Mouse (Mus musculus) midbrain, embryonic 11.5 days (tissue): ENCODE measurements around the gene Nek11. TPM values are rescaled to one million over a fixed set of nuclear protein-coding genes. Genes with fewer than 3 reads are reported as not detected.

Experiments
- ATAC-seq: fragments of 200-750 bp; cut with Nextera tagmentation; 2 replicates; pipeline ENCODE4 v1.8.0; 2017; ENCODE audit warnings: moderate TSS enrichment, moderate library complexity; ENCODE audit not compliant: low FRiP score
- DNase-seq: peaks from one replicate; pipeline ENCODE4 v3.0.0; 2015; ENCODE audit warnings: low spot score; ENCODE audit errors: missing footprints
- H3K27ac ChIP-seq: fragments of 300-500 bp; sonication (generic); 2 replicates; pipeline ENCODE4 v1.5.1; 2014; ENCODE audit warnings: low read depth, low read length
- H3K27me3 ChIP-seq: fragments of 300-500 bp; sonication (generic); 2 replicates; pipeline ENCODE4 v1.6.1; 2014; ENCODE audit warnings: mild to moderate bottlenecking, low read length, moderate library complexity, mixed read lengths; ENCODE audit not compliant: control insufficient read depth, insufficient read depth
- H3K36me3 ChIP-seq: fragments of 300-500 bp; sonication (generic); 2 replicates; pipeline ENCODE4 v1.6.1; 2014; ENCODE audit warnings: mild to moderate bottlenecking, low read length, moderate library complexity, mixed read lengths; ENCODE audit not compliant: control insufficient read depth, insufficient read depth
- H3K4me1 ChIP-seq: fragments of 300-500 bp; sonication (generic); 2 replicates; pipeline ENCODE4 v1.6.1; 2014; ENCODE audit warnings: low read length; ENCODE audit not compliant: control insufficient read depth, insufficient read depth
- H3K4me2 ChIP-seq: fragments of 300-500 bp; sonication (generic); 2 replicates; pipeline ENCODE4 v1.6.1; 2014; ENCODE audit warnings: mild to moderate bottlenecking, moderate library complexity
- H3K4me3 ChIP-seq: fragments of 300-500 bp; sonication (generic); 2 replicates; pipeline ENCODE4 v1.5.1; 2014; ENCODE audit warnings: low read depth, low read length
- H3K9ac ChIP-seq: fragments of 300-500 bp; sonication (generic); 2 replicates; pipeline ENCODE4 v1.6.1; 2014; ENCODE audit warnings: low read length
- H3K9me3 ChIP-seq: fragments of 300-500 bp; sonication (generic); 2 replicates; pipeline ENCODE4 v1.6.1; 2016; ENCODE audit warnings: low read length; ENCODE audit not compliant: control insufficient read depth
- WGBS: fragments of 180-500 bp; shearing (Covaris S2); extraction: QIAGEN DNeasy Blood & Tissue Kit; methylation state at CpG from one replicate; pipeline ENCODE4 v1.1.7; 2014; 5-methylcytosine and 5-hydroxymethylcytosine counted together
- polyA plus RNA-seq: library from polyadenylated mRNA; unstranded; fragments of >200 nt; fragmentation: Nextera tagmentation; extraction: Ambion mirVana; gene quantifications from 2 replicates; pipeline ENCODE4 v1.2.1, GENCODE M21; 2014

The Nek11 gene
- polyA plus RNA-seq, result 0.79 and 0.86 TPM in 2 replicates

- H3K27me3 ChIP-seq, result no peaks in the 10 kb centered on the region; the same call in none of the 2 replicates
Observed at GRCm38 (mm10) chr9:105395218-105395627, at the start of gene Nek11, which contains the start of gene Aste1. TSS of gene Nek11 (minus strand) at chr9:105395524. TSS of gene Aste1 (plus strand) at chr9:105395392.

GRCm38 (mm10) chr9:105408549-105408948, 13.2 kb upstream of the Nek11 start:
- Histone ChIP-seq H3K9me3 (no peaks in the 10 kb centered on the region), H3K4me1 (no peaks in the 10 kb centered on the region), H3K4me2 (no peak overlapping the region), H3K27ac (no peak overlapping the region), H3K9ac (no peak overlapping the region), H3K27me3 (no peaks in the 10 kb centered on the region), H3K36me3 (no peaks in the 10 kb centered on the region), H3K4me3 (no peak overlapping the region)
- no peak for DNase-seq
- no peak for ATAC-seq
- WGBS, result 93% methylated on average over 6 of the region's 6 CpGs

More at GRCm38 (mm10) chr9:105395218-105395627, at the start of gene Nek11, which contains the start of gene Aste1:
- H3K9ac ChIP-seq, result peak within 1 kb of the TSS; percentile 69
- peak within 1 kb of the TSS; percentile 69 for H3K4me3 ChIP-seq
- no peaks in the 10 kb centered on the region for H3K9me3 ChIP-seq
- ATAC-seq, result peak; percentile 99
- H3K27ac ChIP-seq, result peak within 1 kb of the TSS; percentile 52
- H3K4me1 ChIP-seq, result peaks cover 10% of the 10 kb centered on the region
- WGBS, result under 1% methylated on average over 44 of the region's 44 CpGs
- H3K36me3 ChIP-seq, result 0 out of 2 replicates have a peak, but pooled peaks cover 5% of the 10 kb centered on the region
- DNase-seq, result peak; percentile 99
- H3K4me2 ChIP-seq, result peak within 1 kb of the TSS; percentile 68

DNA sequence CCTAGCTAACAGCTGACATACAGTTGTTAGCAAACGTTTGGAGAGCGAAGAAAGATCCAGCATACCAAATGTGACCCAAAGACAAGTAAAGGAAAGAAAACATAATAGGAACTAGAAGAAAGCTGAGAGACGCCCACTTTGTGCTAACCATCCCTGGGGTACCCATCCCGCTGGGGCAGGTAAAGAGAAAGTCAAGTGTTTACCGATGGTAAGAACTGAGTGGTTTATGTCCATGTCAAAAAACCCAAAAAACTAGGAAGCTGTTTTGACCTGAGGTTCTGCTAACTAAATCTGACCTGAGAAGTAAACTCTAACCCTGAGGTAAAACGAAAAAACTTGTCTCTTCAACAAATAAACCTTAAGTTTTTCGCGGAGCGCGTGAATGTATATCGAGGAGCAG, 604 bp downstream of the Nek11 start:
- no peaks in the 10 kb centered on the region for H3K9me3 ChIP-seq
- 0 out of 2 replicates have a peak, but pooled peaks cover 5% of the 10 kb centered on the region for H3K36me3 ChIP-seq
- H3K4me3 ChIP-seq, result peak overlapping the region; percentile 69
- peak overlapping the region; percentile 69 for H3K9ac ChIP-seq
- H3K4me1 ChIP-seq, result peaks cover 10% of the 10 kb centered on the region
- ATAC-seq (peak; percentile 29; the same call in 1 of the 2 replicates), DNase-seq (no peak)
- peak overlapping the region; percentile 68 for H3K4me2 ChIP-seq
- WGBS, result 13% methylated on average over 11 of the region's 11 CpGs
- H3K27ac ChIP-seq, result no peak overlapping the region
- no peaks in the 10 kb centered on the region; the same call in none of the 2 replicates for H3K27me3 ChIP-seq

GRCm38 (mm10) chr9:105390616-105391015, 4.7 kb downstream of the Nek11 start:
- H3K4me1 ChIP-seq, result peaks cover 3% of the 10 kb centered on the region; the same call in 1 of the 2 replicates
- H3K27ac ChIP-seq, result no peak overlapping the region
- no peak overlapping the region for H3K4me3 ChIP-seq
- no peak overlapping the region for H3K9ac ChIP-seq
- H3K27me3 ChIP-seq, result no peaks in the 10 kb centered on the region; the same call in none of the 2 replicates
- no peaks in the 10 kb centered on the region for H3K9me3 ChIP-seq
- WGBS, result 76% methylated on average over 4 of the region's 5 CpGs
- DNase-seq, result no peak
- no peak for ATAC-seq
- H3K4me2 ChIP-seq, result no peak overlapping the region
- H3K36me3 ChIP-seq, result no peaks in the 10 kb centered on the region

DNA sequence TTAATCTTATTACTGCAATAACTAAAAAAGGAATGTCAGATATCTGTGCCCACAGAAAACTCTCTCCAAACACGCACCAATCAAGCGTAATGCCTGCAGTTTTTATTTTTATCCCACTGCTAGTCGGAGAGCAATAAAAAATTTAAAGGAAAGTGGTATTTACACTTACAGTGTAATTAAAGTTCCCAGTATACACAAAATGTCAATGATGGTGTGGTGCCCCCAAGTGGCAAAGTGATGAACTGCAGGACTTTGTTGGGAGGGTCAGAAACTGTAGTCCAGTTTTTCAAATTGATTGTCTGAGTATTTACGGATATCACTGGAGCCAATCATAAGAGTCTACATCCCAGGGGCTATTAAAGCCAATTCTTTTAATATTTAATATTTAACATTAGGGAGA, 6.0 kb downstream of the Nek11 start:
- DNase-seq (peak; percentile 99), ATAC-seq (no peak)
- Histone ChIP-seq H3K27me3 (no peaks in the 10 kb centered on the region; the same call in 1 of the 2 replicates), H3K9me3 (no peaks in the 10 kb centered on the region), H3K9ac (no peak overlapping the region), H3K4me2 (no peak overlapping the region), H3K27ac (no peak overlapping the region), H3K4me3 (no peak overlapping the region), H3K4me1 (no peaks in the 10 kb centered on the region), H3K36me3 (no peaks in the 10 kb centered on the region)
- 20% methylated on average over 4 of the region's 4 CpGs for WGBS

DNA sequence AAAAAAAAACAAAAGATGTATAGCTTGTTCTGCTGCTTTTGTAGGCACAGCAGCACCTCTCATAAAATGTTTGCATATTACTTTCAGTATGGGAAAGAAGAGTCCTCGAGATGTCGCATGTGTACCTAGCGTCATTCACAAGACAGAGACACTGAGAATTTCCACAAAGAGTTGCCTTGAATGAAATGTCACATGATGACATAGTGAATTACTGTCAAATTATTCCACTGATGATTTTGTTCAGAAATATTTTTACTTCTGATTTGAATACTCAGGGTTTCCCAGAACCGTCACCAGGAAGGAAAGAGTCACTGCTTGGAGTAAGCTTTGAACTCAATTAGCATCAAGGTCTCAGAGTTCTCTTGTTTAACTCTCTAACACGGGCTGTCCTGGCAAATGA, 7.9 kb downstream of the Nek11 start:
- Histone ChIP-seq H3K9me3 (no peaks in the 10 kb centered on the region), H3K4me2 (no peak overlapping the region), H3K9ac (no peak overlapping the region), H3K4me1 (no peaks in the 10 kb centered on the region), H3K4me3 (no peak overlapping the region), H3K27ac (no peak overlapping the region), H3K36me3 (no peaks in the 10 kb centered on the region), H3K27me3 (no peaks in the 10 kb centered on the region)
- DNase-seq (no peak), ATAC-seq (no peak)
- WGBS, result 85% methylated on average over 5 of the region's 5 CpGs

- WGBS, result 76% methylated on average over 8 of the region's 8 CpGs
- Histone ChIP-seq H3K4me1 (no peaks in the 10 kb centered on the region), H3K4me3 (no peak overlapping the region), H3K9ac (no peak overlapping the region), H3K27me3 (no peaks in the 10 kb centered on the region), H3K27ac (no peak overlapping the region), H3K9me3 (no peaks in the 10 kb centered on the region), H3K4me2 (no peak overlapping the region), H3K36me3 (no peaks in the 10 kb centered on the region)
- ATAC-seq (peak; percentile 80), DNase-seq (no peak)
Observed at GRCm38 (mm10) chr9:105379533-105380145, 15.7 kb downstream of the Nek11 start.

DNA sequence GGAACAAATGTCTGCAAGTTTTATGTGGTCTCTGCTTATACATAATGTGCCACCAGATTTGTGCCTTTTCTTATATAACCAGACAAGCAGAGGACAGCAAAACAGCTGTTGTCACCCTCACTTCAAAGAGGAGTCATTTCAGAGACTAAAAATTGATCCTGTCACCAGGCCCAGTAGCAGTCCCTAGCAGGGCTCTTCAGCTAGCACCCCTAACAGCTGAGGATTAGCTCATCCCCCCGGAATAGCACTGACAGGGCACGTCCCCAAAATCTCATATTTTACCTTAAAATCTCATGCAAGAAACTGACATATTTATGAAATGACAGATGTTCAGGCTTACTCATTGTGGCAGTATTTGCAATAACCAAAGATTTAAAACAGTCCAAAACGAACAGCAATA, 17.7 kb downstream of the Nek11 start:
- Histone ChIP-seq H3K4me2 (no peak overlapping the region), H3K36me3 (no peaks in the 10 kb centered on the region), H3K27me3 (no peaks in the 10 kb centered on the region), H3K4me1 (no peaks in the 10 kb centered on the region), H3K4me3 (no peak overlapping the region), H3K27ac (no peak overlapping the region), H3K9ac (no peak overlapping the region), H3K9me3 (no peaks in the 10 kb centered on the region)
- DNase-seq (no peak), ATAC-seq (no peak)
- 79% methylated on average over 3 of the region's 3 CpGs for WGBS

GRCm38 (mm10) chr9:105376954-105377530, 18.3 kb downstream of the Nek11 start:
- DNase-seq, result no peak
- WGBS, result 75% methylated on average over 7 of the region's 7 CpGs
- no peak overlapping the region for H3K4me2 ChIP-seq
- no peak overlapping the region for H3K9ac ChIP-seq
- H3K4me3 ChIP-seq, result no peak overlapping the region
- H3K36me3 ChIP-seq, result no peaks in the 10 kb centered on the region
- H3K4me1 ChIP-seq, result no peaks in the 10 kb centered on the region
- H3K27ac ChIP-seq, result no peak overlapping the region
- H3K9me3 ChIP-seq, result no peaks in the 10 kb centered on the region
- no peaks in the 10 kb centered on the region for H3K27me3 ChIP-seq
- ATAC-seq, result no peak
